Mouse (Mus musculus) midbrain, embryonic 15.5 days (tissue): ENCODE data around the gene Arcn1. TPM values are rescaled to one million over a fixed set of nuclear protein-coding genes. Genes with fewer than 3 reads are reported as not detected.
"Not testable (repeated sequence)": the region's sequence is repeated elsewhere in the genome, so short reads cannot be mapped to it uniquely, and the experiment has no call there.

Source experiments
- ATAC-seq: fragments of 200-750 bp; cut with Nextera tagmentation; replicated peaks from 2 replicates; pipeline ENCODE4 v1.8.0; 2017; ENCODE audit warnings: moderate TSS enrichment
- H3K27ac ChIP-seq: fragments of 300-500 bp; sonication (generic); 2 replicates; pipeline ENCODE4 v1.5.1; 2015; ENCODE audit warnings: mild to moderate bottlenecking, inconsistent platforms
- H3K27me3 ChIP-seq: fragments of 300-500 bp; sonication (generic); replicated peaks from 2 replicates; pipeline ENCODE4 v1.6.1; 2015; ENCODE audit warnings: inconsistent platforms
- H3K36me3 ChIP-seq: fragments of 300-500 bp; sonication (generic); replicated peaks from 2 replicates; pipeline ENCODE4 v1.6.1; 2015; ENCODE audit warnings: inconsistent platforms
- H3K4me1 ChIP-seq: fragments of 300-500 bp; sonication (generic); 2 replicates; pipeline ENCODE4 v1.6.1; 2015; ENCODE audit warnings: inconsistent platforms
- H3K4me2 ChIP-seq: fragments of 300-500 bp; sonication (generic); 2 replicates; pipeline ENCODE4 v1.6.1; 2015; ENCODE audit warnings: inconsistent platforms, mild to moderate bottlenecking, moderate library complexity
- H3K4me3 ChIP-seq: fragments of 300-500 bp; sonication (generic); 2 replicates; pipeline ENCODE4 v1.5.1; 2015; ENCODE audit warnings: mild to moderate bottlenecking, inconsistent platforms
- H3K9ac ChIP-seq: fragments of 300-500 bp; sonication (generic); 2 replicates; pipeline ENCODE4 v1.6.1; 2015; ENCODE audit warnings: mild to moderate bottlenecking, inconsistent platforms
- H3K9me3 ChIP-seq: fragments of 300-500 bp; sonication (generic); 2 replicates; pipeline ENCODE4 v1.6.1; 2016; ENCODE audit warnings: inconsistent platforms
- WGBS: fragments of 180-500 bp; shearing (Covaris S2); methylation state at CpG from one replicate; pipeline ENCODE4 v1.1.7; 2015; ENCODE audit warnings: mixed read lengths; 5-methylcytosine and 5-hydroxymethylcytosine counted together
- polyA plus RNA-seq: library from polyadenylated mRNA; unstranded; fragments of >200 nt; fragmentation: Nextera tagmentation; extraction: Ambion mirVana; gene quantifications from 2 replicates; pipeline ENCODE4 v1.2.1, GENCODE M21; 2015

Arcn1 gene
- polyA plus RNA-seq, 1 experiment from 2014 or later: 136 TPM

DNA sequence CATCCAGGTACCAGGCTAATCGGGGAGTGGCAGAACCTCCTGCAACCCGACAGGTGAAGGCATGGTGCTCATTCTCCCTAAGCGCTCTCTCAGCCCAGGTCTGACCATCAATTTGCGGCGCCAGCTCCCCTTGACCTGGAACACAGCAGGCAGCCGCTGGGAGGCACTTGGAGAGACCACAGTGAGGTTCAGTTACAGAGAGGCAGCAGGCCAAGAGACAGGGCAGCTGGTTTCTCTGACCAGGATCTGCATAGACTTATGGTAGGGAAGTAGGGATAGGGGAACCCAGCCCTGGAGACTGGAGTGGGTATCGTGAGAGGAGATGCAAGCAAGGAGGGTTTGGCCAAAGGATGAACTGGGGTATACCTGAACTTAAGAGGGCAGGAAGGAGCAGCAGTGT lies 30.7 kb upstream of the Arcn1 start:
- 56% methylated on average over 7 of the region's 7 CpGs for WGBS

DNA sequence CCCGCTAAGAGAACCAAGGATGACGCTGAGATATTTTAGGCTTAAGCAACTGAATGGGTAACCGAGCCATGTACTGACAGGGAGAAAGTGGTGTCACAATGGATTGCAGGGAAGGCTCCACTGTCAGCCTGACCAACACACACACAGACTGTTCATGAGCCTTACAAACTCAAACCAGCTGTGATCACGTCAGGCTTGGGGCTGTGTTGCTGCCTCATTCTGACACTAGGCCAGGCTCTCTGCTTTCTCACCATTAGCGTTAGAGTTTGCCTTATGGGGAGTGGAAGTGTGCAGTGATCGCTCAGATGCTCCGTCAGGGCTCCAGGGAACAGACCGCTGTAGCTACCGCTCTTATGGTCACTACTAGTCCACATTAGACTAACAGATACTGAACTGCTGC lies 25.2 kb upstream of the Arcn1 start:
- Histone ChIP-seq H3K4me2 (no peak overlapping the region), H3K4me3 (no peak overlapping the region), H3K9ac (no peak overlapping the region), H3K36me3 (peaks cover 42% of the 10 kb centered on the region), H3K4me1 (peaks cover under 1% of the 10 kb centered on the region; the same call in 1 of the 2 replicates), H3K27me3 (0 out of 2 replicates have a peak, but pooled peaks cover under 1% of the 10 kb centered on the region), H3K9me3 (no peaks in the 10 kb centered on the region), H3K27ac (no peak overlapping the region)
- 77% methylated on average over 9 of the region's 9 CpGs for WGBS
- ATAC-seq: no peak

More for the DNA sequence above, 30.7 kb upstream of the Arcn1 start:
- H3K4me1 ChIP-seq: peaks cover 21% of the 10 kb centered on the region
- peak overlapping the region; percentile 90 for H3K4me2 ChIP-seq
- H3K36me3 ChIP-seq: no peaks in the 10 kb centered on the region
- ATAC-seq: no peak
- H3K27ac ChIP-seq: no peak overlapping the region
- H3K9ac ChIP-seq: peak overlapping the region; percentile 62; the same call in 1 of the 2 replicates
- H3K4me3 ChIP-seq: peak overlapping the region; percentile 60
- peaks cover 12% of the 10 kb centered on the region; the same call in 1 of the 2 replicates for H3K27me3 ChIP-seq
- H3K9me3 ChIP-seq: no peaks in the 10 kb centered on the region

DNA sequence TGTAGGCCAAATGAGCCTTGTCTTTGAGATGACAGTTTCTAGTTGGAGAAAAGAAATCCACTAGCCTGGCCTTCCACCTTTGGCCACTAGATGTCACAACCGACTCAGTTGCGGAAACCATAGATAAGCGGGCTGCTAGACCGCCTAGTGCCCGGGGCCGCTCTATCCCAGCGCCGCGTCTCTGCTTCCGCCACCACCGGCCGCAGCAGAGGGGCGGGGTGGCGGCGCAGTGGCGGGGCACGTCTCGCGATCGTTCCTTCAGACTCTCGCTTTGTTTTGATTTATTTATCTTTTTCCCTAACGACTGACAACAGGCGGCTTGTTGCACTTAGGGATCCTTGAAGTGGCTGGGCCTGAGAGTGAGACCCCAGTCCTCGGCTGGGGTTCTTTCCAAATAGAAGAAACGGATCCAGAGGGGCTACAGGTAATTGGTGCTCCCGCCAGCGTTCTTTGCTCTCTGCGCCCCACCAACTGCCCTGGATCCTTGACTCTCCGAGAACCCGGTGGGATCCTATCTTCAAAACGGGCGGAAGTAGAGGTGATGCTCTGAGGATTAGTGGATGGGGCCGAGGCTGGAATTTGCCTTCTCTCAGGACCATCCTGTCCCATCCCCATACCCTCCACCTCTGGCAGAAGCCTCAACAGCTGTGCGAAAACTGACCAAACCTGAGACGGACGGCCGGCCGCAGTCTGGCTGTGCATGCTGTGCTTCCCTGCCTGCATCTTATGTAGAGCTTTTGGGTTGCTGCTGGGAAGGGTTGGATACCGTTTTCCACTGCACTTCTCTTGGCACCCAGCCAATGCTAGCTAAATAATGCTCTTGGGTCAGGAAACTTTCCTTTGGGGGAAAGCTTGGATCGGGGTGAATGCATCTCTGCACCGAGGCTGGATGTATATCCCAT lies 5.4 kb upstream of the Arcn1 start:
- Histone ChIP-seq H3K27ac (peak overlapping the region; percentile 89), H3K4me3 (peak overlapping the region; percentile 74), H3K9me3 (no peaks in the 10 kb centered on the region), H3K4me1 (peaks cover 20% of the 10 kb centered on the region), H3K4me2 (peak overlapping the region; percentile 76), H3K9ac (peak overlapping the region; percentile 91), H3K27me3 (no peaks in the 10 kb centered on the region), H3K36me3 (0 out of 2 replicates have a peak, but pooled peaks cover 7% of the 10 kb centered on the region)
- ATAC-seq: peak; percentile 99
- under 1% methylated on average over 41 of the region's 41 CpGs for WGBS

DNA sequence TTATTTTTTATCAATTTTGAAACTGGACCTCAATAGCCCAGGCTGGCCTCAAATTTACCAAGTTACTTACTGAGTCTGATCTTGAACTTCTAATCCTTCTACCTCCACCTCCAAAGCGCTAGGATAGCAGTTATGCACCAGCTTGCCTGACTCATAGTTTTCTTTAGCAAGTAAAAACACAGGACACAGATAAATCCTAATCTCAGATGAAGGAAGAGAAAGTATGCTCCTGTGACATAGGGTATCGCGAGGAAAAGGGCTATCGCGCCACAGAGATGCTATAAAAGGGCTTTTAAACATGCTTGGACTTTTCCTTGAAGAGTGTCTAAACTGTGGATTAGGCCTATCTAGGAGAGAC lies 4.7 kb upstream of the Arcn1 start:
- peaks cover 20% of the 10 kb centered on the region for H3K4me1 ChIP-seq
- no peaks in the 10 kb centered on the region for H3K9me3 ChIP-seq
- WGBS: 28% methylated on average over 5 of the region's 5 CpGs
- H3K27ac ChIP-seq: peak overlapping the region; percentile 89
- 0 out of 2 replicates have a peak, but pooled peaks cover 7% of the 10 kb centered on the region for H3K36me3 ChIP-seq
- 0 out of 2 replicates have a peak overlapping the region, but pooled peaks have one; percentile 76 for H3K4me2 ChIP-seq
- H3K9ac ChIP-seq: no peak overlapping the region
- no peak for ATAC-seq
- H3K4me3 ChIP-seq: peak overlapping the region; percentile 74
- H3K27me3 ChIP-seq: no peaks in the 10 kb centered on the region

DNA sequence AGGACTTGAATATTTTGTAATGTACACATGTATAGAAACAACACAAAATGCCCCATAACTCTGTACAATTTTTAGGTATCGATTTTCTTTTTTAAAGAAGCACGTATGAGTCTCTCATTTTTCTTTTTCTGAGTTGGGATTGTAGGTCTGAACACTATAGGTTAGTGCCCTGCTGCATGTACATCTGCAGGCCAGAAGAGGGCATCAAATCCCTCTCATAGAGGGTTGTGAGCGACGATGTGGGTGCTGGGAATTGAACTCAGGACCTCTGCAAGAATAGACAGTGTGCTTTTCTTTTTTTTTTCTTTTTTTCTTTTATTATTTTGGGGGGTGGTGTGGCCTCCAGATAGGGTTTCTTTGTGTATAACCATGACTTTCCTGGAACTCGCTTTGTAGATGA lies 3.7 kb upstream of the Arcn1 start:
- 92% methylated on average over 5 of the region's 5 CpGs for WGBS
- 0 out of 2 replicates have a peak, but pooled peaks cover 7% of the 10 kb centered on the region for H3K36me3 ChIP-seq
- no peak for ATAC-seq

DNA sequence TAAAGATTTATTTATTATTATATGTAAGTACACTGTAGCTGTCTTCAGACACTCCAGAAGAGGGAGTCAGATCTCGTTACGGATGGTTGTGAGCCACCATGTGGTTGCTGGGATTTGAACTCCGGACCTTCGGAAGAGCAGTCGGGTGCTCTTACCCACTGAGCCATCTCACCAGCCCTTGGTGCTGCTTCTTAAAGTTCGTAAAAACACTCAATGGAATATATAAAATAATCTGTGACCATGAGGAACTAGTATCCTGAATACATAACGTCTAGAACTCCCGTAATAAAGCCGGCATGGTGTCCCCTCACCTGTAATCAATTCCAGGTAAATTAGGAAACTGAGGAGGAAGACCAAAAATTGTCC lies 367 bp upstream of the Arcn1 start:
- ATAC-seq, H3K36me3 ChIP-seq, H3K27me3 ChIP-seq, H3K9ac ChIP-seq, H3K9me3 ChIP-seq: not testable (repeated sequence)
- WGBS: 36% methylated on average over 9 of the region's 9 CpGs
- Histone ChIP-seq H3K27ac (peak overlapping the region; percentile 98), H3K4me1 (peaks cover 25% of the 10 kb centered on the region), H3K4me3 (peak overlapping the region; percentile 77), H3K4me2 (peak overlapping the region; percentile 78)

More for the DNA sequence above, 3.7 kb upstream of the Arcn1 start:
- H3K9me3 ChIP-seq: no peaks in the 10 kb centered on the region
- peaks cover 25% of the 10 kb centered on the region for H3K4me1 ChIP-seq
- H3K4me3 ChIP-seq: no peak overlapping the region
- no peak overlapping the region for H3K4me2 ChIP-seq
- no peak overlapping the region for H3K9ac ChIP-seq
- H3K27me3 ChIP-seq: no peaks in the 10 kb centered on the region
- H3K27ac ChIP-seq: no peak overlapping the region

DNA sequence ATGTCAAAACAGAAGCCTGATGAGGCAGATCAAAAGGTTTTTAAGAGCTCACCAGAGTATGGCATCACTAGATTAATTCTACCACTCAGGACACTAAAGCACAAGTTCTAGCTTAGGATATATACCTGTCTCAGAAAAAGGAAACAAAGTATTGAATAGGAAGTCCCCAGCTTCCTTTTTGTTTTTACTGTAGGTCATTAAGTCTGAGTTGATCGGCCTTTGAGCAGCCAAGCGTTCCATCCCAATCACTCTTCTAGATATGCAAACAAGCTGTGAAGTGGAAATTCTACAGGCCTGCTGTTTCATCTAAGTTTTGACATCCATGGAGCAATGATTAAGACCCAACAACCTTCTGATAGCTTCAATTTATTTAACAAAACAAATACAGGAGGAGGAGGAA lies 6.8 kb downstream of the Arcn1 start:
- no peak overlapping the region for H3K4me2 ChIP-seq
- H3K9me3 ChIP-seq: no peaks in the 10 kb centered on the region
- no peak overlapping the region for H3K27ac ChIP-seq
- WGBS: 93% methylated on average over 2 of the region's 2 CpGs
- H3K4me3 ChIP-seq: no peak overlapping the region
- H3K27me3 ChIP-seq: no peaks in the 10 kb centered on the region
- no peak overlapping the region for H3K9ac ChIP-seq
- ATAC-seq: no peak
- peaks cover 15% of the 10 kb centered on the region for H3K4me1 ChIP-seq
- H3K36me3 ChIP-seq: peaks cover 8% of the 10 kb centered on the region

DNA sequence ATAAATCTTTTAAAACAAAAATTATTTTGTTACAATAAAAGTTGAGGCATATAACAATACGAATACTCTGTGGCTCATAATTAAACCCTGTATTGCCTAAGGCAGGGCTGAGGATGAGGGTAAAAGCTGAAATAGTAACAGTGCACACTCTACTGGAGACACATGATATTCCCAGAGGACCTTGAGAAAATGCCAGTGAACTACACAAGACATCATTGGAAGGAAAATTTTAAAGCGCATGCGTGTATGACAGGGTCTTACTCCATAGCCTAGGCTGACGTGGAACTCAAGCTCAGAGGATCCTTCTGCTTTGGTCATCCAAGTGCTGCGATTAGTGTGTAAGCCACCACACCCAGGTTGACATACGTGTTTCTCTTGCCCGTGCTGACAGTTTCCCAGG lies 19.2 kb downstream of the Arcn1 start:
- 96% methylated on average over 7 of the region's 7 CpGs for WGBS
- no peak for ATAC-seq
- Histone ChIP-seq H3K4me1 (no peaks in the 10 kb centered on the region), H3K4me2 (no peak overlapping the region), H3K9me3 (no peaks in the 10 kb centered on the region), H3K27me3 (no peaks in the 10 kb centered on the region), H3K27ac (no peak overlapping the region), H3K9ac (no peak overlapping the region), H3K4me3 (no peak overlapping the region), H3K36me3 (peaks cover 59% of the 10 kb centered on the region)

DNA sequence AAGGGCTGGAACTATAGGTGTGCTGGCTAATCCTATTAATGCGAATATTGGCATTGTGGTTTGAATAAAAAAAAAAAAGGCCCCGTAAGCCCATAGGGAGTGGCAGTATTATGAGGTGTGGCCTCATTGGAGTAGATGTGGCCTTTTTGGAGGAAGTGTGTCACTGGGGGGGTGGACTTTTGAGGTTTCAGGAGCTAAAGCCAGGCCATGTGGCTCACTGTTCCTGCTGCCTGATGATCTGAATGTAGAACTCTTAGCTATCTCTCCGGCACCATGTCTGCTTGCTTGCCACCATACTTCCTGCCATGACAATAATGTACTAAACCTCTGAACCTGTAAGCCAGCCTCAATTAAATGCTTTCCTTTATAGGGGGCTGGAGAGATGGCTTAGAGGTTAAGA lies 20.3 kb downstream of the Arcn1 start:
- no peaks in the 10 kb centered on the region for H3K9me3 ChIP-seq
- H3K36me3 ChIP-seq: peaks cover 55% of the 10 kb centered on the region
- no peak overlapping the region for H3K4me2 ChIP-seq
- H3K4me1 ChIP-seq: no peaks in the 10 kb centered on the region
- no peak overlapping the region for H3K4me3 ChIP-seq
- H3K27me3 ChIP-seq: no peaks in the 10 kb centered on the region
- ATAC-seq: no peak
- no peak overlapping the region for H3K9ac ChIP-seq
- H3K27ac ChIP-seq: no peak overlapping the region
- 93% methylated on average over 3 of the region's 3 CpGs for WGBS

DNA sequence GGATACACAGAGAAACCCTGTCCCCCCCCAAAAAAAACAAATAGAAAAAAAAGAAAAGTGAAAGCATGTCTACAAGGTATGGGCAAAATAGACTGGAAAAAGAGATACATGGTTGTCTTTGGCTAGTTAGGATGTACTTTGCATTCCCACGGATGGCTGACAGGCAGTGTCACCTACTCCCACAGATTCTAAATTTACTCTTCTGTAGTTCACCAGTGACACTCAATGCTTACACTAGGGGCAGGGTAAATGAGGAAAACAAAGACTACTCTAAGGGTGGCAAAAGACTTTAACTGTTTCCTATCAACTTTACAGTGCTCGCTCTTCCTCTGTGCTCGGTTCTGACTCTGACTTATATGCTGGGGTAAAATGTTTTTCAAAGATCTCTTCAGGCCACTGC lies 21.0 kb downstream of the Arcn1 start:
- Histone ChIP-seq H3K4me2 (no peak overlapping the region), H3K4me1 (no peaks in the 10 kb centered on the region), H3K9ac (no peak overlapping the region), H3K27me3 (no peaks in the 10 kb centered on the region), H3K4me3 (no peak overlapping the region), H3K9me3 (no peaks in the 10 kb centered on the region), H3K36me3 (peaks cover 51% of the 10 kb centered on the region), H3K27ac (no peak overlapping the region)
- WGBS: 97% methylated on average over 3 of the region's 3 CpGs
- no peak for ATAC-seq

DNA sequence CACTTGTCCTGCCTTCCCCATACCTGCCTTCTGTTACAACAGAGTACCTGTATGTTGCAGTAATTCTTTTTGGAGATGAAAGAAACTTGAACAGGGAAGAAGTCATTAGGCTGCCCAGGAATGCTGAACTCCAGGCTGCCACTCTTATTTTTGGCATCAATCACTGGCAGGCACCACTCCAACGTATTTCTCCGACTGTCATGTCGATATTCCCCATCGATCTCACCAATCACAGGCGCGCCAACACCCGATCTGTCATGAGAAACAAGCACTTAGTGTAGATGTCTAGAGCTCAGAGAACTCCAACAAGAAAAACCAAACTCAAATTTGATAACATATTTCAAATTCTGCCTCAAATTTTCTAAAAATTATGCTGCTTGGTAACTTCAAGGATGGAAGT lies 22.3 kb downstream of the Arcn1 start:
- Histone ChIP-seq H3K9ac (no peak overlapping the region), H3K4me2 (no peak overlapping the region), H3K27me3 (no peaks in the 10 kb centered on the region), H3K27ac (no peak overlapping the region), H3K4me1 (no peaks in the 10 kb centered on the region), H3K9me3 (no peaks in the 10 kb centered on the region), H3K4me3 (no peak overlapping the region), H3K36me3 (peaks cover 45% of the 10 kb centered on the region)
- no peak for ATAC-seq
- 96% methylated on average over 7 of the region's 7 CpGs for WGBS

DNA sequence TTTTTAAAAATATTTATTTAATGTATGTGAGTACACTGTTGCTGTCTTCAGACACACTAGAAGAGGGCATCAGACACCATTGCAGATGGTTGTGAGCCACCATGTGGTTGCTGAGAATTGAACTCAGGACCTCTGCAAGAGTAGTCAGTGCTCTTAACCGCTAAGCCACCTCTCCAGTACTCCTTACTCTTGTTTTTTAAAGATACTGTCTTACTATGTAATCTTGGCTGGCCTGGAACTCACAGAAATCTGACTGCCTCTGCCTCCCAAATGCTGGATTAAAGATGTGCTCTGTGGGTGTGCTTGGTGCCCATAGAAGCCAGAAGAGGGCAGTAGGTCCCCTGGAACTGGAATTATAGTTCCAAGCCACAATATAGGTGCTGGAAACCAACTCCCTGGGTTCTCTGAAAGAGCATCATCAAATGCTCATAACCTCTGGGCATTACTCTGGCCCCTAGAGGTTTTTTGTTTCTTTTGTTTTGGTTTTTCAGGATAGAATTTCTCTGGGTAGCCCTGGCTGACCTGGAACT lies 26.9 kb downstream of the Arcn1 start:
- Histone ChIP-seq H3K4me1 (no peaks in the 10 kb centered on the region), H3K27me3 (no peaks in the 10 kb centered on the region), H3K27ac (no peak overlapping the region), H3K9ac (no peak overlapping the region), H3K9me3 (no peaks in the 10 kb centered on the region), H3K4me2 (no peak overlapping the region), H3K36me3 (peaks cover 14% of the 10 kb centered on the region), H3K4me3 (no peak overlapping the region)
- no peak for ATAC-seq
- WGBS: 81% methylated on average over 1 of the region's 1 CpGs
